Mouse (Mus musculus): ENCODE results near the gene H2al1k. TPM values are rescaled to one million over a fixed set of nuclear protein-coding genes. Genes with fewer than 3 reads are reported as not detected.
"Not testable (repeated sequence)": the region's sequence is repeated elsewhere in the genome, so short reads cannot be mapped to it uniquely, and the experiment has no call there.

Gene H2al1k
- total RNA-seq (2021), result not detected
- long read RNA-seq, result 0 reads

DNA sequence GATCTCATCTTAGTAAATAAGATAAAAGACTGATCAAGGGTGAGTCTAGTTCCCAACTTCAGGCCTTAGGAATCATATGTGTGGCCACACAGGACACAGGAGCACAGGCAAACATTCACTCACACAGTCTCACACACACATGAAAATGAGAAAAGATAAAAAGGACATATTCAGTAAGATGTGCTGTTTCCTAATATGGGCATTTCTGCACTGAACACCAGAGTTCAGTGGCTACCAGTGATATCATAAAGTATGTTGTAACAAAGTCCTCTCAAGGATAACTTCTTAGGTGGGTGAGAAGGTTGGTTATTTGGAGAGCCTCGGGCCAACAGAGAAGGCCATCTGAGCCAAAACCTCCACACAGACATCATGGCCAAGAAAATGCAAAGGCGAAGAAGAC is at the start of gene H2al1k:
Gene H2al1k (plus strand): TSS at position 301 of the 400 bp plus-strand sequence.
- DNase-seq (ENCODE audit: low spot score in 2 of 2), result not testable (repeated sequence)

DNA sequence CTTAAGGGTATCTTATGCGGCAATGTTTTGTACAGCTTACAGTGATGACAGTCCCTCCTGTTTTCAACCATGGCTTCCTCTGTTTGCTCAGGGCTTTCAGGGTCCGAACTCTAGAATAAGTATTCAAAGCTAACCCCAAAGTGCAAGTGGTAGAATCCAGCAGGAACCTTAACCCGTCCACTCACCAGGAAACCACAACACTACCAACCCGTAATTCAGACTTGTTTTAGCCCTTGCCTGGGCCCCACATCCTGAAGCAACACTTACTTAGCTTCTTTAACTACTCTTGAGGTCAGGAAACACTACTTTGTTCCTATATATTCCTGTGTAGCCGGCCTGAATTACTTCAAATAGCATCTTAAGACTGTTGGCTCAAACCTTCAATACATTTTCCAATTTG is 47.6 kb upstream of the H2al1k start:
- DNase-seq (ENCODE audit: low spot score in 2 of 2), result no peak

GRCm38 (mm10) chrX:9303455-9303854 is 47.0 kb upstream of the H2al1k start:
- no peak for DNase-seq (ENCODE audit: low spot score in 2 of 2)

GRCm38 (mm10) chrX:9316457-9316856 is 34.0 kb upstream of the H2al1k start:
- not testable (repeated sequence) for DNase-seq (ENCODE audit: low spot score in 2 of 2)

- not testable (repeated sequence) for DNase-seq (ENCODE audit: low spot score in 2 of 2)
These were observed 22.5 kb upstream of the H2al1k start for GRCm38 (mm10) chrX:9327954-9328353.

DNA sequence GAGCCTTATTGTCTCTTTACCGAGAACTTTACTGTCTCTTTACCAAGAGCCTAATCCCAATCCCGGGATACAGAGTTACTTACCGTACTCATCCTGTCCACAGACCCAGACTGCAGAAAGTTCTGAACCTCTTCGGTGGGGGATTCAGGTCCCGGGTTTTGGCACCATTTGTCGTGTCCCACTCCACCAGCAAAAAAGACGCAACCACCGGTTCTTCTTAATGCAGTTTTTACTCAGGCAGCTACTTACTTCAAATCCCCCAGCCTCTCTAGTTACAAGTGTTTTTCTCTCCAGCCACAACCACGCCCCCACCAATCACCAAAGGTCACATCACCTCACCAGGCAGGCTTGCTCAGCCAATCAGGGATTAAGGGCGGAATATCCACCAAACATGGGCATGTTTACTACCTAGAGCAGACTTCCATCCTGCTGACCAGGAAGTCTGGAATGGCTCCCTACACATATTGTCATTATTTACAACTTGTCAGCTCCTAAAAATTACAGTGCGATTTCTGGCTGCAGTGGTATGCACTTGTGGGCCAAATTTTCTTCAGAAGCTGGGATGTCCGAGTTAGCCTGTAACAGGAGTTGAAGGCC is 18.0 kb upstream of the H2al1k start:
- not testable (repeated sequence) for DNase-seq (ENCODE audit: low spot score in 2 of 2)

DNA sequence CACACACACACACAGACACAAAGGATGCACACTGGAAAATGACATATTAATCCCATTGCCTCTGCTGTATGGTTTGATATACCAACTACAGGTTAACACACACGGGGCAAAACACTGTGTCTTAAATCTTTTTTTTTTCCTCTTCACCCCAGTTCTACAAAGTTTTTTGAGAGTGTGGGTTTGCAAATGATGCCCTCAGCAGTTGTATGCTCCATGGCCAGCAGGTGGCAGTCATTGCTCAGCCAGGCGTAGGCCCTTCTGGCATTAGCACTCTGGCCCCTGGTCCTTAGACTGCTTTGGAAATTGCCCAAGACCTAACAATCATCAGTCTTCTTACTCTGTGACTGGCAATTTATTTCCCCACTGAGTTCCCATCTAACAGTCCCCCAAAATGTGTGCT is 17.4 kb upstream of the H2al1k start:
- peak; percentile 12 to 71 for DNase-seq (ENCODE audit: low spot score in 2 of 2)

- not testable (repeated sequence) for DNase-seq (ENCODE audit: low spot score in 2 of 2)
These were observed 15.4 kb upstream of the H2al1k start for GRCm38 (mm10) chrX:9334996-9335395.

DNA sequence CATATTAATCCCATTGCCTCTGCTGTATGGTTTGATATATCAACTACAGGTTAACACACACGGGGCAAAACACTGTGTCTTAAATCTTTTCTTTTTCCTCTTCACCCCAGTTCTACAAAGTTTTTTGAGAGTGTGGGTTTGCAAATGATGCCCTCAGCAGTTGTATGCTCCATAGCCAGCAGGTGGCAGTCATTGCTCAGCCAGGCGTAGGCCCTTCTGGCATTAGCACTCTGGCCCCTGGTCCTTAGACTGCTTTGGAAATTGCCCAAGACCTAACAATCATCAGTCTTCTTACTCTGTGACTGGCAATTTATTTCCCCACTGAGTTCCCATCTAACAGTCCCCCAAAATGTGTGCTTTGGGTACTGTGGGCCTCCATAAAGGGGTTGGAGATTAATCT is 23.6 kb downstream of the H2al1k start:
- DNase-seq (ENCODE audit: low spot score in 2 of 2), result peak; percentile 26

GRCm38 (mm10) chrX:9375927-9376326 is 25.5 kb downstream of the H2al1k start:
- not testable (repeated sequence) for DNase-seq (ENCODE audit: low spot score in 2 of 2)

Other genes starting within 250 kb of the H2al1k start
- gene 4930402K13Rik, start 246.1 kb upstream of the H2al1k start, total RNA-seq (2021), result not detected
- 1 to 10 TPM; 3.9 to 5.5 TPM for gene Lancl3, start 150.7 kb upstream of the H2al1k start, total RNA-seq (2021)
- gene Gm14862, start 93.7 kb upstream of the H2al1k start, total RNA-seq (2021), result not detected
- 10 to 100 TPM in 1 of 2 experiments, 1 to 10 TPM in 1; 9.1 to 11.5 TPM for gene Xk, start 77.9 kb upstream of the H2al1k start, total RNA-seq (2021)
- not detected for gene H2al1m, start 66.9 kb upstream of the H2al1k start, total RNA-seq (2021)
- gene Cybb, start 137.1 kb downstream of the H2al1k start, total RNA-seq (2021), result under 1 TPM; 0.47 to 0.91 TPM
- not detected for gene H2al1o, start 221.8 kb downstream of the H2al1k start, total RNA-seq (2021)

Measured in layer of hippocampus, postnatal 10 days (tissue).